Mouse (Mus musculus) neural tube, embryonic 14.5 days (tissue): ENCODE results near the gene Hopx. TPM values are rescaled to one million over a fixed set of nuclear protein-coding genes. Genes with fewer than 3 reads are reported as not detected.

ENCODE experiments used
- ATAC-seq: fragments of 200-750 bp; cut with Nextera tagmentation; 2 replicates; pipeline ENCODE4 v1.8.0; 2017; ENCODE audit warnings: low read depth, mild to moderate bottlenecking, moderate TSS enrichment, moderate library complexity
- H3K27ac ChIP-seq: fragments of 300-500 bp; sonication (generic); 2 replicates; pipeline ENCODE4 v1.5.1; 2014; ENCODE audit warnings: low read depth, mild to moderate bottlenecking, control low read depth, low read length, moderate library complexity, mixed read lengths
- H3K27me3 ChIP-seq: fragments of 300-500 bp; sonication (generic); 2 replicates; pipeline ENCODE4 v1.6.1; 2014; ENCODE audit warnings: low read length; ENCODE audit not compliant: control insufficient read depth, insufficient read depth
- H3K36me3 ChIP-seq: fragments of 300-500 bp; sonication (generic); 2 replicates; pipeline ENCODE4 v1.6.1; 2014; ENCODE audit warnings: low read length, mixed read lengths; ENCODE audit not compliant: control insufficient read depth, insufficient read depth
- H3K4me1 ChIP-seq: fragments of 300-500 bp; sonication (generic); 2 replicates; pipeline ENCODE4 v1.6.1; 2014; ENCODE audit warnings: low read length; ENCODE audit not compliant: control insufficient read depth, insufficient read depth
- H3K4me2 ChIP-seq: fragments of 300-500 bp; sonication (generic); 2 replicates; pipeline ENCODE4 v1.6.1; 2014; ENCODE audit warnings: mild to moderate bottlenecking, low read depth, low read length, control low read depth
- H3K4me3 ChIP-seq: fragments of 300-500 bp; sonication (generic); 2 replicates; pipeline ENCODE4 v1.5.1; 2014; ENCODE audit warnings: low read depth, low read length, control low read depth, mixed read lengths
- H3K9ac ChIP-seq: fragments of 300-500 bp; sonication (generic); replicated peaks from 2 replicates; pipeline ENCODE4 v1.6.1; 2014; ENCODE audit warnings: low read depth, mild to moderate bottlenecking, control low read depth, low read length, mixed read lengths
- H3K9me3 ChIP-seq: fragments of 300-500 bp; sonication (generic); 2 replicates; pipeline ENCODE4 v1.6.1; 2016; ENCODE audit warnings: low read length; ENCODE audit not compliant: control insufficient read depth
- WGBS: fragments of 180-500 bp; shearing (Covaris S2); extraction: QIAGEN DNeasy Blood & Tissue Kit; methylation state at CpG from one replicate; pipeline ENCODE4 v1.1.7; 2014; 5-methylcytosine and 5-hydroxymethylcytosine counted together
- polyA plus RNA-seq: library from polyadenylated mRNA; unstranded; fragments of >200 nt; fragmentation: Nextera tagmentation; extraction: Ambion mirVana; gene quantifications from 2 replicates; pipeline ENCODE4 v1.2.1, GENCODE M21; 2014

Hopx gene
- 16.2 and 29.3 TPM in 2 replicates for polyA plus RNA-seq

GRCm38 (mm10) chr5:77114817-77115731, at the start of gene Hopx:
Gene Hopx, minus strand, starts transcription at chr5:77115121.
- H3K4me3 ChIP-seq: peak within 1 kb of the TSS; percentile 11; the same call in 1 of the 2 replicates
- no peaks in the 10 kb centered on the region for H3K36me3 ChIP-seq
- no peaks in the 10 kb centered on the region for H3K27me3 ChIP-seq
- ATAC-seq: peak; percentile 61
- no peaks in the 10 kb centered on the region for H3K9me3 ChIP-seq
- H3K4me1 ChIP-seq: no peaks in the 10 kb centered on the region; the same call in 1 of the 2 replicates
- H3K4me2 ChIP-seq: peak within 1 kb of the TSS; percentile 26; the same call in 1 of the 2 replicates
- H3K9ac ChIP-seq: peak within 1 kb of the TSS; percentile 2; the same call in 1 of the 2 replicates
- 31% methylated on average over 33 of the region's 33 CpGs for WGBS
- H3K27ac ChIP-seq: peak within 1 kb of the TSS; percentile 63

- Histone ChIP-seq H3K4me3 (no peak overlapping the region), H3K4me1 (no peaks in the 10 kb centered on the region), H3K36me3 (no peaks in the 10 kb centered on the region), H3K9ac (no peak overlapping the region), H3K27ac (no peak overlapping the region), H3K4me2 (no peak overlapping the region), H3K27me3 (no peaks in the 10 kb centered on the region), H3K9me3 (no peaks in the 10 kb centered on the region)
- 88% methylated on average over 7 of the region's 7 CpGs for WGBS
- ATAC-seq: no peak
Observed at GRCm38 (mm10) chr5:77163597-77163996, 48.7 kb upstream of the Hopx start.

- H3K9me3 ChIP-seq: no peaks in the 10 kb centered on the region
- WGBS: 97% methylated on average over 3 of the region's 3 CpGs
Observed at GRCm38 (mm10) chr5:77162566-77162965, 47.6 kb upstream of the Hopx start.

GRCm38 (mm10) chr5:77157777-77158540, 43.0 kb upstream of the Hopx start:
- Histone ChIP-seq H3K4me3 (no peak overlapping the region), H3K27ac (no peak overlapping the region), H3K4me1 (0 out of 2 replicates have a peak, but pooled peaks cover 4% of the 10 kb centered on the region), H3K9me3 (no peaks in the 10 kb centered on the region), H3K36me3 (no peaks in the 10 kb centered on the region), H3K4me2 (no peak overlapping the region), H3K9ac (no peak overlapping the region), H3K27me3 (no peaks in the 10 kb centered on the region)
- WGBS: 36% methylated on average over 14 of the region's 14 CpGs
- ATAC-seq: no peak

More at GRCm38 (mm10) chr5:77162566-77162965, 47.6 kb upstream of the Hopx start:
- no peaks in the 10 kb centered on the region for H3K4me1 ChIP-seq
- H3K9ac ChIP-seq: no peak overlapping the region
- H3K36me3 ChIP-seq: no peaks in the 10 kb centered on the region
- no peak overlapping the region for H3K4me3 ChIP-seq
- H3K27me3 ChIP-seq: no peaks in the 10 kb centered on the region
- no peak overlapping the region for H3K4me2 ChIP-seq
- no peak overlapping the region for H3K27ac ChIP-seq
- no peak for ATAC-seq

DNA sequence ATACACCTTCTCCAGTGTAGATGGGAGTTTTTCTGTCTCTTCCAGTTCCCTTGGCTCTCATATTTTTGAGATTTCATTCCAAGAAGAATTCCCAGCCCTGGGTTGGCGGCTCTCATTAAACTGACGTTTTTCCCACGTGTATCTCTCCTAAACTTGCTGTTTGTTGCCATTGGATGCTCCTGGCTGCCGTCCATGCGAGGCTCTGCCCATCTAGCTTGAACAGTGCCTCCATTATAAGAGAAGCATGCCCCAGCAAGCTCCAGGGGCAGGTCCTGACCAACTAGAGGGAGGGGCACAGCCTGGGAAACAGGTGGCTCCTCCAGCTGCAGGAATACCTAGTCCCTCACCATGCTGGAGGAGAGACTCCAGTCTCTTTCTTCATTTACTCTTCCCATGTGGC, 42.0 kb upstream of the Hopx start:
- 61% methylated on average over 5 of the region's 5 CpGs for WGBS
- no peak overlapping the region for H3K27ac ChIP-seq
- H3K4me3 ChIP-seq: no peak overlapping the region
- H3K27me3 ChIP-seq: no peaks in the 10 kb centered on the region
- H3K9ac ChIP-seq: no peak overlapping the region
- no peaks in the 10 kb centered on the region for H3K36me3 ChIP-seq
- no peak for ATAC-seq
- no peak overlapping the region for H3K4me2 ChIP-seq
- 0 out of 2 replicates have a peak, but pooled peaks cover 4% of the 10 kb centered on the region for H3K4me1 ChIP-seq
- no peaks in the 10 kb centered on the region for H3K9me3 ChIP-seq

GRCm38 (mm10) chr5:77155526-77155925, 40.6 kb upstream of the Hopx start:
- H3K36me3 ChIP-seq: no peaks in the 10 kb centered on the region
- H3K27me3 ChIP-seq: no peaks in the 10 kb centered on the region
- H3K4me3 ChIP-seq: no peak overlapping the region

GRCm38 (mm10) chr5:77154812-77155211, 39.9 kb upstream of the Hopx start:
- no peaks in the 10 kb centered on the region for H3K27me3 ChIP-seq
- no peaks in the 10 kb centered on the region for H3K36me3 ChIP-seq
- no peak overlapping the region for H3K9ac ChIP-seq
- H3K4me1 ChIP-seq: 0 out of 2 replicates have a peak, but pooled peaks cover 4% of the 10 kb centered on the region
- no peak for ATAC-seq
- H3K27ac ChIP-seq: no peak overlapping the region
- no peaks in the 10 kb centered on the region for H3K9me3 ChIP-seq
- WGBS: 87% methylated on average over 5 of the region's 5 CpGs
- H3K4me2 ChIP-seq: no peak overlapping the region
- no peak overlapping the region for H3K4me3 ChIP-seq

More at GRCm38 (mm10) chr5:77155526-77155925, 40.6 kb upstream of the Hopx start:
- H3K9me3 ChIP-seq: no peaks in the 10 kb centered on the region
- H3K4me2 ChIP-seq: no peak overlapping the region
- no peak overlapping the region for H3K27ac ChIP-seq
- no peak overlapping the region for H3K9ac ChIP-seq
- WGBS: 94% methylated on average over 12 of the region's 12 CpGs
- 0 out of 2 replicates have a peak, but pooled peaks cover 4% of the 10 kb centered on the region for H3K4me1 ChIP-seq
- ATAC-seq: no peak

GRCm38 (mm10) chr5:77151738-77152137, 36.8 kb upstream of the Hopx start:
- no peaks in the 10 kb centered on the region for H3K9me3 ChIP-seq
- WGBS: 87% methylated on average over 3 of the region's 3 CpGs
- no peak overlapping the region for H3K4me3 ChIP-seq
- no peaks in the 10 kb centered on the region for H3K36me3 ChIP-seq
- H3K4me1 ChIP-seq: no peaks in the 10 kb centered on the region
- no peak for ATAC-seq
- no peak overlapping the region for H3K9ac ChIP-seq
- H3K4me2 ChIP-seq: no peak overlapping the region
- no peaks in the 10 kb centered on the region for H3K27me3 ChIP-seq
- no peak overlapping the region for H3K27ac ChIP-seq
